ENCODE assay signal across 24 mouse cellular contexts in the genomic region with DNA sequence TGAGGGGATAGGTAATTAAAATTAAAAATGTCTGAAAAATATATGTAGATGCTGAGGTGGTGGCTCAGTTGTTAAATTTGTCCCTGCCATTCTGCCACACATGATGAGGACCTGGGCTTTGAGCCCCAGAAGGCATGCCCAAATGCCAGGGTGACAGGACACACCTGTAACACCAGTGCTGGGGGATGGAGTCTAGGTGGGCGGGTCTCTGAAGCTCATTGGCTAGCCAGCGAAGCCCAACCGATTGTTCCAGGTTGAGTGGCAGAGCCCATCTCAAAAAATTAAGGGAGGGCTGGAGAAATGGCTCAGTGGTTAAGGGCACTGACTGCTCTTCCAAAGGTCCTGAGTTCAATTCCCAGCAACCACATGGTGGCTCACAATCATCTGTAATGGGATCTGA.
DNase-seq lines count a peak whose midpoint lies in the region; ATAC-seq and TF ChIP-seq lines count a peak whose summit lies in the region.
"Had no signal": no experiment of that assay in that cellular context is flagged by ENCODE, and none has a peak within 500 bp of the region (broad histone marks: within the 10 kb centered on the region; RNA-seq: fewer than 3 reads in every experiment).

No protein-coding gene starts in this region.

- peaks cover 28% of the 10 kb centered on the region; the same call in 1 of the 2 replicates for H3K4me1 ChIP-seq in kidney, embryonic 14.5 days (ENCODE audit: control insufficient read depth, insufficient read depth, low read length)
- no peaks in the 10 kb centered on the region for H3K4me1 ChIP-seq in kidney, postnatal 0 days (replicated peaks; ENCODE audit: insufficient read depth, low read length)
- peaks cover 70% of the 10 kb centered on the region for H3K4me1 ChIP-seq in midbrain, embryonic 10.5 days
- H3K4me1 ChIP-seq in midbrain, embryonic 11.5 days (ENCODE audit: control insufficient read depth, insufficient read depth, low read length): peaks cover 26% of the 10 kb centered on the region

- no peak overlapping the region for H3K9ac ChIP-seq in kidney, embryonic 14.5 days (ENCODE audit: low read depth, low read length)
- H3K9ac ChIP-seq in kidney, postnatal 0 days (ENCODE audit: low read depth, low read length): no peak overlapping the region
- no peak overlapping the region for H3K9ac ChIP-seq in midbrain, embryonic 11.5 days (ENCODE audit: low read length)
- H3K9ac ChIP-seq: embryonic facial prominence, embryonic 12.5 days; forebrain, embryonic 13.5 days; forebrain, embryonic 15.5 days had no signal

- no peak overlapping the region for H3K4me3 ChIP-seq in kidney, embryonic 14.5 days (ENCODE audit: low read length)
- no peak overlapping the region for H3K4me3 ChIP-seq in kidney, postnatal 0 days (replicated peaks; ENCODE audit: low read depth, low read length)
- H3K4me3 ChIP-seq in midbrain, embryonic 10.5 days: no peak overlapping the region
- no peak overlapping the region for H3K4me3 ChIP-seq in midbrain, embryonic 11.5 days (ENCODE audit: low read depth, low read length)
- H3K4me3 ChIP-seq: embryonic facial prominence, embryonic 10.5 days; embryonic facial prominence, embryonic 12.5 days; forebrain, embryonic 13.5 days; forebrain, embryonic 15.5 days had no signal

- H3K27ac ChIP-seq in kidney, embryonic 14.5 days (ENCODE audit: low read depth, low read length): peak overlapping the region; percentile 38; the same call in 1 of the 2 replicates
- no peak overlapping the region for H3K27ac ChIP-seq in kidney, postnatal 0 days
- 0 out of 2 replicates have a peak overlapping the region, but pooled peaks have one; percentile 79 for H3K27ac ChIP-seq in midbrain, embryonic 10.5 days (replicated peaks)
- no peak overlapping the region for H3K27ac ChIP-seq in midbrain, embryonic 11.5 days (ENCODE audit: low read depth, low read length)
- H3K27ac ChIP-seq: forebrain, embryonic 13.5 days; forebrain, embryonic 15.5 days had no signal

- peak; percentile 25; the same call in 1 of the 2 replicates for ATAC-seq in kidney, embryonic 14.5 days (ENCODE audit: low FRiP score, low TSS enrichment)
- ATAC-seq in kidney, postnatal 0 days (replicated peaks; ENCODE audit: low FRiP score, low read depth): no peak
- ATAC-seq in midbrain, embryonic 11.5 days (ENCODE audit: low FRiP score): no peak
- ATAC-seq: activated CD4-positive, CD25-positive, alpha-beta regulatory T cell, adult 4 months; CD4-positive, CD25-positive, alpha-beta regulatory T cell, adult 4 months; forebrain, embryonic 13.5 days; forebrain, embryonic 15.5 days; Patski had no signal

- H3K36me3 ChIP-seq in kidney, embryonic 14.5 days (ENCODE audit: control insufficient read depth, insufficient read depth, low read length): no peaks in the 10 kb centered on the region
- no peaks in the 10 kb centered on the region for H3K36me3 ChIP-seq in kidney, postnatal 0 days (ENCODE audit: insufficient read depth, low read length)
- H3K36me3 ChIP-seq in midbrain, embryonic 10.5 days: no peaks in the 10 kb centered on the region
- no peaks in the 10 kb centered on the region for H3K36me3 ChIP-seq in midbrain, embryonic 11.5 days (ENCODE audit: control insufficient read depth, insufficient read depth, low read length)
- H3K36me3 ChIP-seq: embryonic facial prominence, embryonic 10.5 days; embryonic facial prominence, embryonic 12.5 days; forebrain, embryonic 15.5 days; G1E had no signal

- no peaks in the 10 kb centered on the region for H3K9me3 ChIP-seq in kidney, embryonic 14.5 days (ENCODE audit: control insufficient read depth, low read length)
- no peaks in the 10 kb centered on the region for H3K9me3 ChIP-seq in kidney, postnatal 0 days (replicated peaks; ENCODE audit: low read length)
- no peaks in the 10 kb centered on the region; the same call in 1 of the 2 replicates for H3K9me3 ChIP-seq in midbrain, embryonic 10.5 days (replicated peaks)
- no peaks in the 10 kb centered on the region for H3K9me3 ChIP-seq in midbrain, embryonic 11.5 days (ENCODE audit: control insufficient read depth, low read length)
- H3K9me3 ChIP-seq: embryonic facial prominence, embryonic 10.5 days; embryonic facial prominence, embryonic 12.5 days; forebrain, embryonic 13.5 days; forebrain, embryonic 15.5 days had no signal

- no peak for TF ChIP-seq CTCF in kidney, postnatal 0 days (IDR thresholded peaks at IDR 0.05; ENCODE audit: low read depth)

- no peaks in the 10 kb centered on the region for H3K27me3 ChIP-seq in kidney, embryonic 14.5 days (ENCODE audit: control insufficient read depth, insufficient read depth, low read length)
- H3K27me3 ChIP-seq in kidney, postnatal 0 days (ENCODE audit: insufficient read depth, low read length): no peaks in the 10 kb centered on the region
- no peaks in the 10 kb centered on the region for H3K27me3 ChIP-seq in midbrain, embryonic 10.5 days (ENCODE audit: low read depth, poor library complexity, severe bottlenecking)
- no peaks in the 10 kb centered on the region for H3K27me3 ChIP-seq in midbrain, embryonic 11.5 days (ENCODE audit: control insufficient read depth, insufficient read depth, low read length)
- H3K27me3 ChIP-seq: CH12.LX; embryonic facial prominence, embryonic 12.5 days; forebrain, embryonic 13.5 days; forebrain, embryonic 15.5 days had no signal

- no peak overlapping the region for H3K4me2 ChIP-seq in kidney, embryonic 14.5 days (replicated peaks; ENCODE audit: low read depth, low read length)
- no peak overlapping the region for H3K4me2 ChIP-seq in kidney, postnatal 0 days (ENCODE audit: low read length)
- H3K4me2 ChIP-seq in midbrain, embryonic 11.5 days: no peak overlapping the region
- H3K4me2 ChIP-seq: embryonic facial prominence, embryonic 12.5 days; forebrain, embryonic 13.5 days; forebrain, embryonic 15.5 days had no signal

- no peak for DNase-seq in kidney, postnatal 14 days
- peak; percentile 34 for DNase-seq in kidney, postnatal 0 days (ENCODE audit: low spot score)
- DNase-seq in kidney, adult 9 months: no peak
- no peak for DNase-seq in midbrain, embryonic 10.5 days (ENCODE audit: low spot score)
- DNase-seq in midbrain, embryonic 11.5 days (ENCODE audit: low spot score, missing footprints): no peak
- DNase-seq: adrenal gland, adult 8-10 months; adrenal gland, postnatal 14 days; adrenal gland, postnatal 36 days; B cell, adult 2 months; cerebellum, adult 11-12 months; cerebellum, adult 2 months; cerebellum, adult 9-10 months; cerebellum, postnatal 10 days; cerebellum, postnatal 25 days had no signal

- WGBS in kidney, embryonic 14.5 days: 24% methylated on average over 3 of the region's 3 CpGs
- WGBS in kidney, postnatal 0 days: 26% methylated on average over 3 of the region's 3 CpGs
- 44% methylated on average over 3 of the region's 3 CpGs for WGBS in midbrain, embryonic 10.5 days
- WGBS in midbrain, embryonic 11.5 days: 36% methylated on average over 3 of the region's 3 CpGs

Comparison
In these comparisons a context has a peak if more than half of its experiments do, and no peak if none do; other contexts are left out.
1. H3K27ac ChIP-seq: peak in kidney, embryonic 14.5 days (single experiment) and midbrain, embryonic 10.5 days (single experiment); none in kidney, postnatal 0 days (single experiment) and midbrain, embryonic 11.5 days (single experiment).